Comparison of ENCODE assay signal across 9 mouse cellular contexts in the genomic region with DNA sequence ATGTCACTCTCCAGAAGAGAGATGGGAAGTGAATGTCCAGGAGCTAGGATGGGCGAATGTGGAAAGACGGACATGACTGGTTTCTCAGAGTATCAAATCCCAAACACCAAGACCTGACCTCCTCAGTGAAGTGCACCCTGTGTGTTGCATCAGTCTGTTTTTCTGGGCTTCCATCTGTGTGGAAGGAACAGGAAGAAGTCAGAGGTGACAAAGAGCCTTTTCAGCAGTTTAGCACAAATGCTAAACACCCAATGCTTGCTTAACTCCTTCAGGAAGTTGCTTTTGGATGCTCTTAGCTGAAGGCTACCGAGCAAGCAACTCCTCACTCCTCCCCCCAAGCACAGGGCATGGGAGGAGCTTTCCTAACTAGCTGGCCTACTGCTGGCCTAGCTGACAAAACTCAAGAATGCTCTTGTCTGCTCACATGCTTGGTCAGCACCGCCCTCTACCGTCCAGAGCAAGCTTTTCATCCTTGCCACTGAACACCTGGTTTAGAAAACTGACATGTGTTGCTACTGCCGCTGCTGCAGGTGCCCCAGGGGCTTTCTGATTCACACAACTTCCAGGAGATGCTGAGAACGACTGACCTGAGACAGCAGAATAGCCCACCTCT.
DNase-seq lines count a peak whose midpoint lies in the region; ATAC-seq and TF ChIP-seq lines count a peak whose summit lies in the region.
"Had no signal": no experiment of that assay in that cellular context is flagged by ENCODE, and none has a peak within 500 bp of the region (broad histone marks: within the 10 kb centered on the region; RNA-seq: fewer than 3 reads in every experiment).

No protein-coding gene starts in this region.

- peaks cover 85% of the 10 kb centered on the region for H3K36me3 ChIP-seq in forebrain, embryonic 12.5 days (replicated peaks)
- H3K36me3 ChIP-seq in heart, embryonic 16.5 days (ENCODE audit: control insufficient read depth, insufficient read depth): no peaks in the 10 kb centered on the region
- H3K36me3 ChIP-seq in liver, embryonic 14.5 days (replicated peaks; ENCODE audit: control insufficient read depth, insufficient read depth, low read depth): no peaks in the 10 kb centered on the region
- H3K36me3 ChIP-seq in neural tube, embryonic 11.5 days (ENCODE audit: control insufficient read depth, insufficient read depth, low read length): peaks cover 5% of the 10 kb centered on the region
- no peaks in the 10 kb centered on the region for H3K36me3 ChIP-seq in stomach, embryonic 16.5 days (ENCODE audit: control insufficient read depth, insufficient read depth, low read length)

- peak; percentile 83 for TF ChIP-seq CTCF in liver, embryonic 14.5 days (IDR thresholded peaks at IDR 0.05; ENCODE audit: low read depth)

- no peak overlapping the region for H3K9ac ChIP-seq in forebrain, embryonic 12.5 days
- no peak overlapping the region for H3K9ac ChIP-seq in heart, embryonic 16.5 days (ENCODE audit: low read length)
- H3K9ac ChIP-seq in liver, embryonic 14.5 days (replicated peaks): no peak overlapping the region
- no peak overlapping the region for H3K9ac ChIP-seq in neural tube, embryonic 11.5 days (ENCODE audit: low read length)
- H3K9ac ChIP-seq in stomach, embryonic 16.5 days (ENCODE audit: low read length): no peak overlapping the region

- no peaks in the 10 kb centered on the region for H3K27me3 ChIP-seq in forebrain, embryonic 12.5 days
- no peaks in the 10 kb centered on the region for H3K27me3 ChIP-seq in heart, embryonic 16.5 days (ENCODE audit: control insufficient read depth, insufficient read depth, low read length)
- H3K27me3 ChIP-seq in liver, embryonic 14.5 days (ENCODE audit: control insufficient read depth, insufficient read depth, low read length): no peaks in the 10 kb centered on the region
- no peaks in the 10 kb centered on the region for H3K27me3 ChIP-seq in neural tube, embryonic 11.5 days (ENCODE audit: control insufficient read depth, insufficient read depth, low read length)
- no peaks in the 10 kb centered on the region for H3K27me3 ChIP-seq in stomach, embryonic 16.5 days (ENCODE audit: control insufficient read depth, insufficient read depth, low read length)

- peak; percentile 93 for ATAC-seq in CD4-positive, CD25-positive, alpha-beta regulatory T cell, adult 4 months
- peak; percentile 72 for ATAC-seq in forebrain, embryonic 12.5 days (ENCODE audit: low FRiP score)
- peak; percentile 84 for ATAC-seq in heart, embryonic 16.5 days (replicated peaks; ENCODE audit: extremely low read depth, insufficient read depth, low FRiP score)
- peak; percentile 35; the same call in 1 of the 2 replicates for ATAC-seq in liver, embryonic 14.5 days (ENCODE audit: insufficient read depth)
- ATAC-seq in neural tube, embryonic 11.5 days (ENCODE audit: insufficient read depth, low FRiP score, low TSS enrichment): no peak; the same call in 1 of the 2 replicates
- ATAC-seq in stomach, embryonic 16.5 days (ENCODE audit: insufficient read depth, low FRiP score): peak; percentile 76; the same call in 1 of the 2 replicates

- H3K9me3 ChIP-seq in forebrain, embryonic 12.5 days: no peaks in the 10 kb centered on the region
- no peaks in the 10 kb centered on the region for H3K9me3 ChIP-seq in heart, embryonic 16.5 days (replicated peaks; ENCODE audit: control insufficient read depth, low read length)
- no peaks in the 10 kb centered on the region for H3K9me3 ChIP-seq in liver, embryonic 14.5 days (ENCODE audit: control insufficient read depth, low read length)
- no peaks in the 10 kb centered on the region for H3K9me3 ChIP-seq in neural tube, embryonic 11.5 days (ENCODE audit: control insufficient read depth, low read length)
- no peaks in the 10 kb centered on the region for H3K9me3 ChIP-seq in stomach, embryonic 16.5 days (replicated peaks; ENCODE audit: control insufficient read depth, low read length)

- no peak overlapping the region for H3K4me3 ChIP-seq in forebrain, embryonic 12.5 days (replicated peaks)
- no peak overlapping the region for H3K4me3 ChIP-seq in heart, embryonic 16.5 days (ENCODE audit: low read length)
- H3K4me3 ChIP-seq in liver, embryonic 14.5 days (ENCODE audit: insufficient read depth in 1 of 2, low read depth in 2 of 2, low read length in 2 of 2): no peak overlapping the region
- H3K4me3 ChIP-seq in neural tube, embryonic 11.5 days (ENCODE audit: low read depth, low read length): no peak overlapping the region
- no peak overlapping the region for H3K4me3 ChIP-seq in stomach, embryonic 16.5 days (replicated peaks; ENCODE audit: low read length)
- H3K4me3 ChIP-seq: erythroblast, embryonic 14.5 days had no signal

- 30% methylated on average over 7 of the region's 7 CpGs for WGBS in forebrain, embryonic 12.5 days
- WGBS in heart, embryonic 16.5 days: 19% methylated on average over 7 of the region's 7 CpGs
- WGBS in liver, embryonic 14.5 days (ENCODE audit: insufficient replicate concordance): 22% methylated on average over 7 of the region's 7 CpGs
- WGBS in neural tube, embryonic 11.5 days: 26% methylated on average over 7 of the region's 7 CpGs
- WGBS in stomach, embryonic 16.5 days: 24% methylated on average over 7 of the region's 7 CpGs

- no peak overlapping the region for H3K4me2 ChIP-seq in forebrain, embryonic 12.5 days
- H3K4me2 ChIP-seq in heart, embryonic 16.5 days (ENCODE audit: low read depth, low read length): no peak overlapping the region
- H3K4me2 ChIP-seq in liver, embryonic 14.5 days (ENCODE audit: low read depth): no peak overlapping the region
- no peak overlapping the region for H3K4me2 ChIP-seq in neural tube, embryonic 11.5 days (ENCODE audit: low read depth)
- H3K4me2 ChIP-seq in stomach, embryonic 16.5 days (ENCODE audit: low read depth, low read length): no peak overlapping the region

- no peak for TF ChIP-seq EP300 in liver, embryonic 14.5 days (IDR thresholded peaks at IDR 0.05; ENCODE audit: low read depth)

- H3K4me1 ChIP-seq in forebrain, embryonic 12.5 days: no peaks in the 10 kb centered on the region
- no peaks in the 10 kb centered on the region for H3K4me1 ChIP-seq in heart, embryonic 16.5 days (ENCODE audit: control insufficient read depth, insufficient read depth, low read length)
- H3K4me1 ChIP-seq in liver, embryonic 14.5 days (replicated peaks; ENCODE audit: control insufficient read depth in 2 of 2, insufficient read depth in 2 of 2, low read length in 1 of 2): no peaks in the 10 kb centered on the region
- no peaks in the 10 kb centered on the region for H3K4me1 ChIP-seq in neural tube, embryonic 11.5 days (ENCODE audit: control insufficient read depth, insufficient read depth, low read length)
- H3K4me1 ChIP-seq in stomach, embryonic 16.5 days (ENCODE audit: control insufficient read depth, insufficient read depth, low read length): no peaks in the 10 kb centered on the region

- DNase-seq in c-Kit-positive CD71-negative TER-119-negative erythroid progenitor cells, embryonic 14.5 days (ENCODE audit: low read depth): peak; percentile 43
- peak; percentile 89 to 92 for DNase-seq in kidney, postnatal 25 days
- DNase-seq in liver, embryonic 14.5 days (ENCODE audit: low read depth in 3 of 3, low spot score in 3 of 3): peak; percentile 9 to 35 (median 30)
- DNase-seq in neural tube, embryonic 11.5 days (ENCODE audit: low spot score): peak; percentile 76

- no peak overlapping the region for H3K27ac ChIP-seq in forebrain, embryonic 12.5 days
- H3K27ac ChIP-seq in heart, embryonic 16.5 days (ENCODE audit: low read length): no peak overlapping the region
- no peak overlapping the region for H3K27ac ChIP-seq in liver, embryonic 14.5 days
- H3K27ac ChIP-seq in neural tube, embryonic 11.5 days (ENCODE audit: low read depth, low read length): no peak overlapping the region
- no peak overlapping the region for H3K27ac ChIP-seq in stomach, embryonic 16.5 days (ENCODE audit: low read length)

Comparison
In these comparisons a context has a peak if more than half of its experiments do, and no peak if none do; other contexts are left out.
1. DNase-seq: peak in every context shown above with its lines; median percentile 90 in kidney, postnatal 25 days; 76 in neural tube, embryonic 11.5 days; 43 in c-Kit-positive CD71-negative TER-119-negative erythroid progenitor cells, embryonic 14.5 days; 30 in liver, embryonic 14.5 days.